Mouse (Mus musculus) lung, adult 2 months (tissue): ENCODE results near the gene Tex29.

Source experiments
- CTCF ChIP-seq: fragments of 200-500 bp; IDR thresholded peaks from 2 replicates; pipeline ENCODE4 v1.5.1; 2011; ENCODE audit warnings: mild to moderate bottlenecking, low read length, control low read depth; ENCODE audit not compliant: insufficient read depth
- POLR2A ChIP-seq: fragments of 200-500 bp; IDR thresholded peaks from 2 replicates; pipeline ENCODE4 v1.6.1; 2011; ENCODE audit warnings: low read depth, mild to moderate bottlenecking, control low read depth, low read length, borderline replicate concordance; ENCODE audit errors: extremely low read depth

- no peak for TF ChIP-seq POLR2A
- TF ChIP-seq CTCF: no peak
Measured at GRCm38 (mm10) chr8:11833157-11833556, 7.1 kb upstream of the Tex29 start.
